Mouse (Mus musculus) small intestine, adult 2 months (tissue): ENCODE results near the gene Fmod. TPM values are rescaled to one million over a fixed set of nuclear protein-coding genes. Genes with fewer than 3 reads are reported as not detected.

Experiments used
- H3K27ac ChIP-seq: fragments of 200-500 bp; 2 replicates; pipeline ENCODE4 v1.5.1; 2012; ENCODE audit warnings: low read depth, low read length, control low read depth, inconsistent platforms; ENCODE audit not compliant: insufficient read depth
- H3K27me3 ChIP-seq: fragments of 200-500 bp; 2 replicates; pipeline ENCODE4 v1.6.1; 2012; ENCODE audit warnings: mild to moderate bottlenecking, moderate library complexity, low read length, inconsistent platforms; ENCODE audit not compliant: control insufficient read depth, insufficient read depth
- H3K36me3 ChIP-seq: fragments of 200-500 bp; 2 replicates; pipeline ENCODE4 v1.6.1; 2012; ENCODE audit warnings: mild to moderate bottlenecking, low read length, control low read depth, inconsistent platforms; ENCODE audit not compliant: control insufficient read depth, insufficient read depth
- H3K4me1 ChIP-seq: fragments of 200-500 bp; 2 replicates; pipeline ENCODE4 v1.6.1; 2012; ENCODE audit warnings: low read length, inconsistent platforms, mixed read lengths; ENCODE audit not compliant: control insufficient read depth, insufficient read depth, insufficient read length
- H3K4me3 ChIP-seq: fragments of 200-500 bp; 2 replicates; pipeline ENCODE4 v1.5.1; 2012; ENCODE audit warnings: low read depth, mild to moderate bottlenecking, control low read depth, inconsistent platforms, low read length, moderate library complexity
- CTCF ChIP-seq: fragments of 200-500 bp; IDR thresholded peaks from 2 replicates; pipeline ENCODE4 v1.5.1; 2012; ENCODE audit warnings: low read depth, mild to moderate bottlenecking, control low read depth, inconsistent platforms, low read length, moderate library complexity, mixed read lengths; ENCODE audit not compliant: insufficient replicate concordance, insufficient read length; ENCODE audit errors: extremely low read depth
- POLR2A ChIP-seq: fragments of 200-500 bp; IDR thresholded peaks from 2 replicates; pipeline ENCODE4 v1.6.1; 2012; ENCODE audit warnings: low read depth, mild to moderate bottlenecking, control low read depth, inconsistent platforms, low read length, moderate library complexity
- WGBS: fragments of 180-500 bp; shearing (Covaris S2); methylation state at CpG from one replicate; pipeline ENCODE4 v1.1.7; 2018; 5-methylcytosine and 5-hydroxymethylcytosine counted together
- polyA plus RNA-seq: library from polyadenylated mRNA; depleted of rRNA; stranded (reverse); fragments of >200 nt; gene quantifications from 2 replicates; pipeline ENCODE4 v1.2.3, GENCODE M21; 2012; rRNA removed

The Fmod gene
- polyA plus RNA-seq = 0.48 and 0.86 TPM in 2 replicates

- 34% methylated on average over 9 of the region's 9 CpGs for WGBS
- H3K27ac ChIP-seq = no peak within 1 kb of the TSS
- H3K4me1 ChIP-seq = no peaks in the 10 kb centered on the region
- H3K36me3 ChIP-seq = no peaks in the 10 kb centered on the region
- TF ChIP-seq POLR2A (no peak), CTCF (no peak)
- H3K27me3 ChIP-seq = no peaks in the 10 kb centered on the region
- no peak within 1 kb of the TSS for H3K4me3 ChIP-seq
These were observed at the start of gene Fmod for GRCm38 (mm10) chr1:134037172-134037571. Fmod (plus strand) TSS chr1:134037254.

- no peak overlapping the region for H3K4me3 ChIP-seq
- TF ChIP-seq CTCF (no peak), POLR2A (no peak)
- no peak overlapping the region for H3K27ac ChIP-seq
- H3K36me3 ChIP-seq = no peaks in the 10 kb centered on the region
- no peaks in the 10 kb centered on the region for H3K27me3 ChIP-seq
- 25% methylated on average over 3 of the region's 3 CpGs for WGBS
- H3K4me1 ChIP-seq = no peaks in the 10 kb centered on the region
These were observed 48.2 kb upstream of the Fmod start for GRCm38 (mm10) chr1:133988845-133989244.

GRCm38 (mm10) chr1:133991277-133991676 is 45.8 kb upstream of the Fmod start:
- Histone ChIP-seq H3K27ac (no peak overlapping the region), H3K4me1 (no peaks in the 10 kb centered on the region), H3K4me3 (no peak overlapping the region), H3K36me3 (no peaks in the 10 kb centered on the region), H3K27me3 (no peaks in the 10 kb centered on the region)
- WGBS = 43% methylated on average over 8 of the region's 8 CpGs
- TF ChIP-seq CTCF = no peak
- TF ChIP-seq POLR2A = no peak

GRCm38 (mm10) chr1:134005490-134005889 is 31.6 kb upstream of the Fmod start:
- no peaks in the 10 kb centered on the region for H3K4me1 ChIP-seq
- TF ChIP-seq POLR2A (no peak), CTCF (no peak)
- H3K4me3 ChIP-seq = no peak overlapping the region
- H3K27ac ChIP-seq = no peak overlapping the region
- WGBS = 73% methylated on average over 7 of the region's 7 CpGs
- H3K36me3 ChIP-seq = no peaks in the 10 kb centered on the region
- no peaks in the 10 kb centered on the region for H3K27me3 ChIP-seq

- TF ChIP-seq CTCF = no peak
- no peak for TF ChIP-seq POLR2A
- H3K4me1 ChIP-seq = no peaks in the 10 kb centered on the region
- no peaks in the 10 kb centered on the region for H3K27me3 ChIP-seq
- 24% methylated on average over 11 of the region's 11 CpGs for WGBS
- no peaks in the 10 kb centered on the region for H3K36me3 ChIP-seq
- H3K4me3 ChIP-seq = no peak overlapping the region
- H3K27ac ChIP-seq = no peak overlapping the region
These were observed 30.8 kb upstream of the Fmod start for GRCm38 (mm10) chr1:134006105-134006764.

GRCm38 (mm10) chr1:134024293-134024971 is 12.6 kb upstream of the Fmod start:
- TF ChIP-seq CTCF = no peak
- no peak for TF ChIP-seq POLR2A
- no peaks in the 10 kb centered on the region for H3K4me1 ChIP-seq

GRCm38 (mm10) chr1:134025975-134026374 is 11.1 kb upstream of the Fmod start:
- 49% methylated on average over 5 of the region's 5 CpGs for WGBS
- no peak overlapping the region for H3K27ac ChIP-seq
- no peaks in the 10 kb centered on the region for H3K27me3 ChIP-seq
- no peaks in the 10 kb centered on the region for H3K36me3 ChIP-seq
- no peak overlapping the region for H3K4me3 ChIP-seq
- no peaks in the 10 kb centered on the region for H3K4me1 ChIP-seq
- TF ChIP-seq CTCF (no peak), POLR2A (no peak)

More at GRCm38 (mm10) chr1:134024293-134024971, 12.6 kb upstream of the Fmod start:
- Histone ChIP-seq H3K36me3 (no peaks in the 10 kb centered on the region), H3K4me3 (no peak overlapping the region), H3K27ac (no peak overlapping the region), H3K27me3 (no peaks in the 10 kb centered on the region)
- 80% methylated on average over 9 of the region's 9 CpGs for WGBS
